Mouse (Mus musculus) neural tube, embryonic 10.5 days (tissue): ENCODE data around the gene Necap1.
A peak's percentile ranks its signal among the peaks of the same experiment; 100 is the strongest.

Source experiments
- DNase-seq: peaks from one replicate; pipeline ENCODE4 v3.0.0-alpha.2; 2017; ENCODE audit warnings: low spot score; ENCODE audit errors: extremely low spot score

Gene Necap1

GRCm38 (mm10) chr6:122873871-122874719, at the start of gene Necap1:
Gene Necap1 (plus strand): TSS chr6:122874474.
- peak; percentile 98 for DNase-seq

- DNase-seq = no peak
These were observed 49.1 kb upstream of the Necap1 start for GRCm38 (mm10) chr6:122825166-122825565.

GRCm38 (mm10) chr6:122825923-122826742, 48.1 kb upstream of the Necap1 start:
- peak; percentile 40 for DNase-seq

GRCm38 (mm10) chr6:122828086-122828485, 46.2 kb upstream of the Necap1 start:
- peak; percentile 22 for DNase-seq

- no peak for DNase-seq
These were observed 41.4 kb upstream of the Necap1 start for GRCm38 (mm10) chr6:122832880-122833279.

- DNase-seq = no peak
These were observed 39.9 kb upstream of the Necap1 start for GRCm38 (mm10) chr6:122834365-122834764.

GRCm38 (mm10) chr6:122836974-122837373, 37.3 kb upstream of the Necap1 start:
- DNase-seq = no peak

GRCm38 (mm10) chr6:122837539-122837938, 36.7 kb upstream of the Necap1 start:
- no peak for DNase-seq

GRCm38 (mm10) chr6:122843759-122844158, 30.5 kb upstream of the Necap1 start:
- no peak for DNase-seq

GRCm38 (mm10) chr6:122852696-122853095, 21.6 kb upstream of the Necap1 start:
- no peak for DNase-seq

GRCm38 (mm10) chr6:122854552-122854951, 19.7 kb upstream of the Necap1 start:
- DNase-seq = no peak

GRCm38 (mm10) chr6:122855955-122856354, 18.3 kb upstream of the Necap1 start, which contains the start of gene C3ar1:
Gene C3ar1 (minus strand): TSS chr6:122856161.
- DNase-seq = no peak

GRCm38 (mm10) chr6:122862434-122862833, 11.8 kb upstream of the Necap1 start:
- DNase-seq = no peak

- no peak for DNase-seq
These were observed 11.4 kb upstream of the Necap1 start for GRCm38 (mm10) chr6:122862871-122863270.

GRCm38 (mm10) chr6:122867914-122868313, 6.4 kb upstream of the Necap1 start:
- no peak for DNase-seq

GRCm38 (mm10) chr6:122869846-122870245, 4.4 kb upstream of the Necap1 start:
- DNase-seq = no peak

GRCm38 (mm10) chr6:122872800-122873199, 1.5 kb upstream of the Necap1 start:
- DNase-seq = no peak

GRCm38 (mm10) chr6:122874720-122875389, 581 bp downstream of the Necap1 start:
- DNase-seq = no peak

- DNase-seq = no peak
These were observed 5.0 kb downstream of the Necap1 start for GRCm38 (mm10) chr6:122879141-122879735.

- no peak for DNase-seq
These were observed 5.7 kb downstream of the Necap1 start for GRCm38 (mm10) chr6:122879781-122880505.

GRCm38 (mm10) chr6:122881287-122881686, 7.0 kb downstream of the Necap1 start:
- DNase-seq = no peak
